In the genomic region with DNA sequence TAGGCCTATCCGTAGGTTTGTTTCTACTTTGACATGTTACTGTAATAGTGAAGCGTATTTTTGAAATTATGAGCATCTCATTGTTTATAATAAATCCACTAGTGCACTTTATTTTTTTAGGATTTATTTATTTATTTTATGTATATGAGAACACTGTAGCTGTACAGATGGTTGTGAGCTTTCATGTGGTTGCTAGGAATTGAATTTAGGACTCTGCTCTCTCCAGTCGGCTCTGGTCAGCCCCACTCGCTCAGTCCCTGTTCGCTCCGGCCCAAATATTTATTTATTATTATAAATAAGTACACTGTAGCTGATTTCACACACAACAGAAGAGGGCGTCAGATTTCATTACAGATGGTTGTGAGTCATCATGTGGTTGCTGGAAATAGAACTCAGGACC, we compare ENCODE assay signal across 16 mouse cellular contexts. TPM values are rescaled to one million over a fixed set of nuclear protein-coding genes. Genes with fewer than 3 reads are reported as not detected.
DNase-seq lines count a peak whose midpoint lies in the region; ATAC-seq and TF ChIP-seq lines count a peak whose summit lies in the region.
"Had no signal": no experiment of that assay in that cellular context is flagged by ENCODE, and none has a peak within 500 bp of the region (broad histone marks: within the 10 kb centered on the region; RNA-seq: fewer than 3 reads in every experiment).

No protein-coding gene starts in this region.

- DNase-seq in heart, adult 11 months, result peak; percentile 19
- DNase-seq in heart, adult 18-20 months, result no peak
- no peak for DNase-seq in lung, embryonic 14.5 days
- no peak for DNase-seq in lung, postnatal 25 days (ENCODE audit: low spot score)
- DNase-seq in midbrain, embryonic 14.5 days, result no peak
- DNase-seq: adrenal gland, postnatal 14 days; cerebellum, adult 11-12 months; cerebellum, adult 9-10 months; cerebellum, postnatal 25 days; gastrocnemius, postnatal 14 days; heart, postnatal 4 days had no signal

- H3K27me3 ChIP-seq in lung, embryonic 14.5 days (ENCODE audit: insufficient read depth, low read length), result no peaks in the 10 kb centered on the region
- no peaks in the 10 kb centered on the region for H3K27me3 ChIP-seq in midbrain, embryonic 12.5 days
- H3K27me3 ChIP-seq in midbrain, embryonic 16.5 days (ENCODE audit: control insufficient read depth, insufficient read depth, low read depth, low read length), result no peaks in the 10 kb centered on the region
- no peaks in the 10 kb centered on the region for H3K27me3 ChIP-seq in midbrain, embryonic 14.5 days (ENCODE audit: control insufficient read depth, insufficient read depth, low read length)
- H3K27me3 ChIP-seq: embryonic facial prominence, embryonic 12.5 days; forebrain, embryonic 15.5 days; hindbrain, embryonic 13.5 days had no signal

- H3K9ac ChIP-seq in lung, embryonic 14.5 days, result no peak overlapping the region
- no peak overlapping the region for H3K9ac ChIP-seq in midbrain, embryonic 12.5 days (replicated peaks)
- H3K9ac ChIP-seq in midbrain, embryonic 16.5 days (ENCODE audit: low read depth, low read length), result no peak overlapping the region
- no peak overlapping the region for H3K9ac ChIP-seq in midbrain, embryonic 14.5 days (replicated peaks; ENCODE audit: low read length)
- H3K9ac ChIP-seq: embryonic facial prominence, embryonic 12.5 days; forebrain, embryonic 15.5 days; hindbrain, embryonic 13.5 days had no signal

- H3K4me2 ChIP-seq in lung, embryonic 14.5 days, result no peak overlapping the region
- H3K4me2 ChIP-seq in midbrain, embryonic 12.5 days (replicated peaks), result no peak overlapping the region
- no peak overlapping the region for H3K4me2 ChIP-seq in midbrain, embryonic 16.5 days (ENCODE audit: low read length)
- no peak overlapping the region for H3K4me2 ChIP-seq in midbrain, embryonic 14.5 days (ENCODE audit: low read length)
- H3K4me2 ChIP-seq: embryonic facial prominence, embryonic 12.5 days; forebrain, embryonic 15.5 days; hindbrain, embryonic 13.5 days had no signal

- no peaks in the 10 kb centered on the region for H3K4me1 ChIP-seq in lung, embryonic 14.5 days (ENCODE audit: insufficient read depth)
- peaks cover 24% of the 10 kb centered on the region for H3K4me1 ChIP-seq in midbrain, embryonic 12.5 days
- H3K4me1 ChIP-seq in midbrain, embryonic 16.5 days (ENCODE audit: control insufficient read depth, insufficient read depth, low read length), result no peaks in the 10 kb centered on the region
- 0 out of 2 replicates have a peak, but pooled peaks cover 9% of the 10 kb centered on the region for H3K4me1 ChIP-seq in midbrain, embryonic 14.5 days (ENCODE audit: control insufficient read depth, insufficient read depth, low read length)
- H3K4me1 ChIP-seq: forebrain, embryonic 15.5 days had no signal

- peaks cover 89% of the 10 kb centered on the region for H3K36me3 ChIP-seq in lung, embryonic 14.5 days (ENCODE audit: insufficient read depth)
- peaks cover 52% of the 10 kb centered on the region for H3K36me3 ChIP-seq in midbrain, embryonic 12.5 days
- H3K36me3 ChIP-seq in midbrain, embryonic 16.5 days (ENCODE audit: control insufficient read depth, insufficient read depth, low read length), result peaks cover 30% of the 10 kb centered on the region
- peaks cover 55% of the 10 kb centered on the region for H3K36me3 ChIP-seq in midbrain, embryonic 14.5 days (ENCODE audit: control insufficient read depth, insufficient read depth, low read length)

- H3K27ac ChIP-seq in lung, embryonic 14.5 days (ENCODE audit: low read depth), result no peak overlapping the region
- H3K27ac ChIP-seq in midbrain, embryonic 12.5 days (replicated peaks), result peak overlapping the region; percentile 73
- no peak overlapping the region for H3K27ac ChIP-seq in midbrain, embryonic 16.5 days (ENCODE audit: low read length)
- H3K27ac ChIP-seq in midbrain, embryonic 14.5 days (replicated peaks; ENCODE audit: low read depth, low read length), result peak overlapping the region; percentile 38; the same call in 1 of the 2 replicates
- H3K27ac ChIP-seq: embryonic facial prominence, embryonic 12.5 days; forebrain, embryonic 15.5 days; hindbrain, embryonic 13.5 days had no signal

- 45% methylated on average over 7 of the region's 7 CpGs for WGBS in lung, embryonic 14.5 days
- WGBS in midbrain, embryonic 12.5 days, result 66% methylated on average over 7 of the region's 7 CpGs
- WGBS in midbrain, embryonic 16.5 days, result 59% methylated on average over 7 of the region's 7 CpGs
- 51% methylated on average over 7 of the region's 7 CpGs for WGBS in midbrain, embryonic 14.5 days

- peak; percentile 53 for ATAC-seq in lung, embryonic 14.5 days (ENCODE audit: insufficient read depth)
- peak; percentile 23; the same call in 1 of the 2 replicates for ATAC-seq in midbrain, embryonic 12.5 days (ENCODE audit: low FRiP score, low read depth)
- ATAC-seq in midbrain, embryonic 16.5 days, result no peak
- no peak for ATAC-seq in midbrain, embryonic 14.5 days (ENCODE audit: low FRiP score, low TSS enrichment)
- ATAC-seq: forebrain, embryonic 15.5 days had no signal

- no peaks in the 10 kb centered on the region for H3K9me3 ChIP-seq in lung, embryonic 14.5 days (ENCODE audit: low read depth, low read length)
- H3K9me3 ChIP-seq in midbrain, embryonic 12.5 days, result no peaks in the 10 kb centered on the region
- no peaks in the 10 kb centered on the region for H3K9me3 ChIP-seq in midbrain, embryonic 16.5 days (replicated peaks; ENCODE audit: control insufficient read depth, low read length, poor library complexity, severe bottlenecking)
- H3K9me3 ChIP-seq in midbrain, embryonic 14.5 days (ENCODE audit: control insufficient read depth, low read length), result no peaks in the 10 kb centered on the region
- H3K9me3 ChIP-seq: embryonic facial prominence, embryonic 12.5 days; forebrain, embryonic 15.5 days; hindbrain, embryonic 13.5 days had no signal

- no peak for TF ChIP-seq CTCF in lung, embryonic 14.5 days (IDR thresholded peaks at IDR 0.05; ENCODE audit: low read depth)

- no peak overlapping the region for H3K4me3 ChIP-seq in lung, embryonic 14.5 days (ENCODE audit: low read depth, low read length)
- H3K4me3 ChIP-seq in midbrain, embryonic 12.5 days, result no peak overlapping the region
- H3K4me3 ChIP-seq in midbrain, embryonic 16.5 days (ENCODE audit: low read depth, low read length), result no peak overlapping the region
- H3K4me3 ChIP-seq in midbrain, embryonic 14.5 days (replicated peaks; ENCODE audit: low read depth, low read length), result no peak overlapping the region
- H3K4me3 ChIP-seq: embryonic facial prominence, embryonic 12.5 days; forebrain, embryonic 15.5 days; hindbrain, embryonic 13.5 days had no signal

RNA-seq across cellular contexts. Expression of a gene that starts 24.5 kb away (rescaled TPM):
- total RNA-seq in heart, adult 18-20 months (2021), result 100 to 1,000 TPM in 1 of 2 experiments, 10 to 100 TPM in 1; 79.8 to 103 TPM
- 2,008 and 2,115 TPM in 2 replicates for polyA plus RNA-seq in lung, embryonic 14.5 days (2014; fragmentation: Nextera tagmentation; extraction: Ambion mirVana)
- 1,454 and 1,508 TPM in 2 replicates for polyA plus RNA-seq in midbrain, embryonic 12.5 days (2016; fragmentation: Nextera tagmentation; extraction: Ambion mirVana)
- 696 and 767 TPM in 2 replicates for polyA plus RNA-seq in midbrain, embryonic 16.5 days (2015; fragmentation: Nextera tagmentation; extraction: Ambion mirVana)
- polyA plus RNA-seq in midbrain, embryonic 14.5 days (2014; fragmentation: Nextera tagmentation; extraction: Ambion mirVana), result 869 and 947 TPM in 2 replicates

RNA-seq across cellular contexts. Expression of a gene that starts 24.6 kb away (rescaled TPM):
- total RNA-seq in heart, adult 18-20 months (2021), result 10 to 100 TPM; 22.0 to 23.9 TPM
- polyA plus RNA-seq in lung, embryonic 14.5 days (2014; fragmentation: Nextera tagmentation; extraction: Ambion mirVana), result 48.7 and 49.7 TPM in 2 replicates
- polyA plus RNA-seq in midbrain, embryonic 12.5 days (2016; fragmentation: Nextera tagmentation; extraction: Ambion mirVana), result 71.2 and 72.3 TPM in 2 replicates
- 53.5 and 55.7 TPM in 2 replicates for polyA plus RNA-seq in midbrain, embryonic 16.5 days (2015; fragmentation: Nextera tagmentation; extraction: Ambion mirVana)
- polyA plus RNA-seq in midbrain, embryonic 14.5 days (2014; fragmentation: Nextera tagmentation; extraction: Ambion mirVana), result 61.4 and 65.1 TPM in 2 replicates

RNA-seq across cellular contexts. Expression of a gene that starts 55.8 kb away (rescaled TPM):
- 10 to 100 TPM; 12.6 TPM for total RNA-seq in heart, adult 18-20 months (2021)
- 9.3 and 20.5 TPM in 2 replicates for polyA plus RNA-seq in lung, embryonic 14.5 days (2014; fragmentation: Nextera tagmentation; extraction: Ambion mirVana)
- 4.8 and 6.5 TPM in 2 replicates for polyA plus RNA-seq in midbrain, embryonic 12.5 days (2016; fragmentation: Nextera tagmentation; extraction: Ambion mirVana)
- 9.3 and 12.6 TPM in 2 replicates for polyA plus RNA-seq in midbrain, embryonic 16.5 days (2015; fragmentation: Nextera tagmentation; extraction: Ambion mirVana)
- polyA plus RNA-seq in midbrain, embryonic 14.5 days (2014; fragmentation: Nextera tagmentation; extraction: Ambion mirVana), result 10.9 and 12.2 TPM in 2 replicates

Comparison
In these comparisons a context has a peak if more than half of its experiments do, and no peak if none do; other contexts are left out.
1. ATAC-seq: peak in lung, embryonic 14.5 days (single experiment) and midbrain, embryonic 12.5 days (single experiment); none in midbrain, embryonic 16.5 days (single experiment) and midbrain, embryonic 14.5 days (single experiment).
2. H3K27ac ChIP-seq: peak in midbrain, embryonic 12.5 days (single experiment) and midbrain, embryonic 14.5 days (single experiment); none in lung, embryonic 14.5 days (single experiment) and midbrain, embryonic 16.5 days (single experiment).